Mouse (Mus musculus) heart, adult 2 months (tissue): Measurements from ENCODE around the gene Lama5.

Source experiments
- CTCF ChIP-seq: fragments of 200-600 bp; IDR thresholded peaks from 2 replicates; pipeline ENCODE4 v1.8.1; 2022; ENCODE audit warnings: antibody characterized with exemption, mild to moderate bottlenecking, moderate library complexity
- POLR2A ChIP-seq: fragments of 200-500 bp; IDR thresholded peaks from 2 replicates; pipeline ENCODE4 v1.6.1; 2011; ENCODE audit warnings: mild to moderate bottlenecking, low read depth, low read length, control low read depth; ENCODE audit not compliant: insufficient read depth

DNA sequence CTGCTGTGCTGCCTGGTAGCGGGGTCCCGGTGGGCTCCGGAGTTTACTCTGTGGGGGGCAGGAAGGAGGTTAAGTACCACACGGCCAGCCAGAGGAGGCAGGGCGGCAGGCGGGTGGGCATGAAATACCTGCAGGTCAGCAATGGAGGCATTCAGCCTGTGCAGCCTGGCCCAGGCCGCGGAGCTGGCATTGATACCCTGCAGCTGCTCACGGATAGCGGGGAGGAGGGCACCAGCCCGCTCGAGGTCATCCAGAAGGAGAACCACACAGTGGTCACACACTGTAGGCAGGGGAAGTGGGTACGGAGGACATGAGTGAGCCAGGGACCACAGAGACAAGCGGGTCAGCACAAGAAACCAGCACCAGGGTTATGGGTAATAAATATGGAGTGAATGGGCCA is 40.0 kb downstream of the Lama5 start:
- TF ChIP-seq POLR2A (no peak), CTCF (no peak)
